Mouse (Mus musculus) ES-E14 (cell line): Measurements from ENCODE around the gene Epha4.

Source experiments
- CHD2 ChIP-seq: IDR thresholded peaks from 2 replicates; pipeline ENCODE4 v1.6.1; 2014; ENCODE audit warnings: mild to moderate bottlenecking, low read depth, low read length, inconsistent platforms
- HCFC1 ChIP-seq: IDR thresholded peaks from 2 replicates; pipeline ENCODE4 v1.6.1; 2012; ENCODE audit warnings: low read length, inconsistent platforms, borderline replicate concordance; ENCODE audit not compliant: insufficient read depth
- ZC3H11A ChIP-seq: IDR thresholded peaks from 2 replicates; pipeline ENCODE4 v1.6.1; 2012; ENCODE audit warnings: low read depth, mild to moderate bottlenecking, inconsistent platforms, low read length, borderline replicate concordance

DNA sequence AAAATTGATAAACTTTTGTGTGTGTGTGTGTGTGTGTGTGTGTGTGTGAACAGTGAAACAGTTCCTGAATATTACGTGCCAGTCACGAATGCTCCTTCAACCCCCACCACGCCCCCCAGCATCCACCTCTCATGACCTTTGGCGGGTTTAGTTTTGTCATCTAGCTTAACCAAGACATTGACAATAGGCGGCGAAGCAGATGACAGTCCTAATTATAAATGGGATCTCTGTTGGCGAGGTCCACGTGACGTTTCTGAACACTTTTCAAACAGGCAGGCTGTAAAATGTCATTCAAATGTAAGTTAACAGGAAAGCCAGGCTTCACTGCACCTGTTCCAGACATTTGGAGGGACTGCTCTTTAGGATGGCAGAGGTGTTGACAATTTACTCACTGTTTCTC, 108.3 kb downstream of the Epha4 start:
- TF ChIP-seq HCFC1 = no peak
- TF ChIP-seq ZC3H11A = no peak
- TF ChIP-seq CHD2 = no peak
